21 mouse cellular contexts compared by ENCODE assay signal in genomic region chr11:88363481-88363880, GRCm38 (mm10).
DNase-seq lines count a peak whose midpoint lies in the region; ATAC-seq and TF ChIP-seq lines count a peak whose summit lies in the region.
"Had no signal": no experiment of that assay in that cellular context is flagged by ENCODE, and none has a peak within 500 bp of the region (broad histone marks: within the 10 kb centered on the region; RNA-seq: fewer than 3 reads in every experiment).

No protein-coding gene starts in this region.

- no peak overlapping the region for H3K4me2 ChIP-seq in kidney, embryonic 16.5 days (replicated peaks; ENCODE audit: low read depth, low read length)
- H3K4me2 ChIP-seq in lung, embryonic 15.5 days: peak overlapping the region; percentile 38; the same call in 1 of the 2 replicates
- 0 out of 2 replicates have a peak overlapping the region, but pooled peaks have one; percentile 9 for H3K4me2 ChIP-seq in lung, postnatal 0 days (replicated peaks; ENCODE audit: low read depth, low read length)
- H3K4me2 ChIP-seq: embryonic facial prominence, embryonic 13.5 days; embryonic facial prominence, embryonic 15.5 days; forebrain, embryonic 12.5 days had no signal

- TF ChIP-seq POLR2A in lung, adult 2 months (IDR thresholded peaks at IDR 0.05; ENCODE audit: borderline replicate concordance, extremely low read depth, low read depth, low read length): no peak

- DNase-seq in kidney, postnatal 10 days: no peak
- no peak for DNase-seq in lung, adult 2 months
- DNase-seq in lung, postnatal 0 days (ENCODE audit: low spot score): peak; percentile 17
- no peak for DNase-seq in lung, postnatal 10 days
- DNase-seq: adrenal gland, adult 2 months; adrenal gland, postnatal 10 days; adrenal gland, postnatal 25 days; cerebellum, adult 11 months; cerebellum, adult 18-20 months; cerebellum, adult 8-10 months; cerebellum, adult 9-11 months; cerebellum, postnatal 36 days; embryo, embryonic 11 days had no signal

- ATAC-seq in kidney, embryonic 16.5 days (ENCODE audit: low FRiP score, low TSS enrichment): 0 out of 2 replicates have a peak, but pooled peaks have one; percentile 47
- no peak for ATAC-seq in lung, embryonic 15.5 days (ENCODE audit: borderline replicate concordance, extremely low read depth, low FRiP score, low TSS enrichment)
- ATAC-seq in lung, postnatal 0 days: peak; percentile 30; the same call in 1 of the 2 replicates
- ATAC-seq: forebrain, embryonic 14.5 days had no signal

- H3K4me3 ChIP-seq in kidney, embryonic 16.5 days (ENCODE audit: low read length): no peak overlapping the region
- no peak overlapping the region for H3K4me3 ChIP-seq in lung, embryonic 15.5 days
- H3K4me3 ChIP-seq in lung, adult 2 months (replicated peaks; ENCODE audit: extremely low read depth, low read depth, low read length): no peak overlapping the region
- H3K4me3 ChIP-seq in lung, postnatal 0 days (ENCODE audit: low read depth, low read length): no peak overlapping the region
- H3K4me3 ChIP-seq: embryonic facial prominence, embryonic 13.5 days; embryonic facial prominence, embryonic 15.5 days; erythroblast, embryonic 14.5 days; forebrain, embryonic 10.5 days; forebrain, embryonic 12.5 days had no signal

- TF ChIP-seq EP300 in lung, postnatal 0 days (IDR thresholded peaks at IDR 0.05): no peak

- 49% methylated on average over 14 of the region's 14 CpGs for WGBS in kidney, embryonic 16.5 days
- WGBS in lung, embryonic 15.5 days: 43% methylated on average over 14 of the region's 14 CpGs
- WGBS in lung, adult 2 months: 59% methylated on average over 14 of the region's 14 CpGs
- WGBS in lung, postnatal 0 days: 58% methylated on average over 14 of the region's 14 CpGs

- peaks cover 4% of the 10 kb centered on the region; the same call in 1 of the 2 replicates for H3K4me1 ChIP-seq in kidney, embryonic 16.5 days (ENCODE audit: insufficient read depth, low read length)
- H3K4me1 ChIP-seq in lung, embryonic 15.5 days: peaks cover 10% of the 10 kb centered on the region; the same call in 1 of the 2 replicates
- no peaks in the 10 kb centered on the region for H3K4me1 ChIP-seq in lung, adult 2 months (ENCODE audit: control insufficient read depth, insufficient read depth, low read length)
- H3K4me1 ChIP-seq in lung, postnatal 0 days (ENCODE audit: insufficient read depth, low read depth, low read length): no peaks in the 10 kb centered on the region

- H3K27me3 ChIP-seq in kidney, embryonic 16.5 days (ENCODE audit: insufficient read depth, low read length): no peaks in the 10 kb centered on the region
- H3K27me3 ChIP-seq in lung, embryonic 15.5 days: no peaks in the 10 kb centered on the region
- no peaks in the 10 kb centered on the region for H3K27me3 ChIP-seq in lung, postnatal 0 days (replicated peaks; ENCODE audit: insufficient read depth, low read length)
- H3K27me3 ChIP-seq: embryonic facial prominence, embryonic 13.5 days; embryonic facial prominence, embryonic 15.5 days; forebrain, embryonic 12.5 days had no signal

- TF ChIP-seq CTCF in lung, adult 2 months (IDR thresholded peaks at IDR 0.05; ENCODE audit: insufficient read depth, low read length): no peak
- no peak for TF ChIP-seq CTCF in lung, postnatal 0 days (IDR thresholded peaks at IDR 0.05)

- H3K36me3 ChIP-seq in kidney, embryonic 16.5 days (ENCODE audit: insufficient read depth, low read length): peaks cover 20% of the 10 kb centered on the region
- H3K36me3 ChIP-seq in lung, embryonic 15.5 days: 0 out of 2 replicates have a peak, but pooled peaks cover 2% of the 10 kb centered on the region
- no peaks in the 10 kb centered on the region for H3K36me3 ChIP-seq in lung, postnatal 0 days (ENCODE audit: insufficient read depth, low read length)

- no peak overlapping the region for H3K9ac ChIP-seq in kidney, embryonic 16.5 days (replicated peaks; ENCODE audit: low read length)
- no peak overlapping the region for H3K9ac ChIP-seq in lung, embryonic 15.5 days
- H3K9ac ChIP-seq in lung, postnatal 0 days (replicated peaks; ENCODE audit: low read depth): no peak overlapping the region
- H3K9ac ChIP-seq: embryonic facial prominence, embryonic 13.5 days; embryonic facial prominence, embryonic 15.5 days; forebrain, embryonic 12.5 days had no signal

- no peak overlapping the region for H3K27ac ChIP-seq in kidney, embryonic 16.5 days (ENCODE audit: low read length)
- no peak overlapping the region for H3K27ac ChIP-seq in lung, embryonic 15.5 days
- H3K27ac ChIP-seq in lung, postnatal 0 days (ENCODE audit: low read length): no peak overlapping the region
- H3K27ac ChIP-seq: embryonic facial prominence, embryonic 13.5 days; embryonic facial prominence, embryonic 15.5 days; forebrain, embryonic 10.5 days; forebrain, embryonic 12.5 days had no signal

- H3K9me3 ChIP-seq in kidney, embryonic 16.5 days (ENCODE audit: low read length): no peaks in the 10 kb centered on the region
- H3K9me3 ChIP-seq in lung, embryonic 15.5 days: no peaks in the 10 kb centered on the region
- no peaks in the 10 kb centered on the region for H3K9me3 ChIP-seq in lung, postnatal 0 days (ENCODE audit: low read length)
- H3K9me3 ChIP-seq: embryonic facial prominence, embryonic 13.5 days; embryonic facial prominence, embryonic 15.5 days; forebrain, embryonic 10.5 days; forebrain, embryonic 12.5 days had no signal
